8 mouse cellular contexts compared by ENCODE assay signal in the genomic region with DNA sequence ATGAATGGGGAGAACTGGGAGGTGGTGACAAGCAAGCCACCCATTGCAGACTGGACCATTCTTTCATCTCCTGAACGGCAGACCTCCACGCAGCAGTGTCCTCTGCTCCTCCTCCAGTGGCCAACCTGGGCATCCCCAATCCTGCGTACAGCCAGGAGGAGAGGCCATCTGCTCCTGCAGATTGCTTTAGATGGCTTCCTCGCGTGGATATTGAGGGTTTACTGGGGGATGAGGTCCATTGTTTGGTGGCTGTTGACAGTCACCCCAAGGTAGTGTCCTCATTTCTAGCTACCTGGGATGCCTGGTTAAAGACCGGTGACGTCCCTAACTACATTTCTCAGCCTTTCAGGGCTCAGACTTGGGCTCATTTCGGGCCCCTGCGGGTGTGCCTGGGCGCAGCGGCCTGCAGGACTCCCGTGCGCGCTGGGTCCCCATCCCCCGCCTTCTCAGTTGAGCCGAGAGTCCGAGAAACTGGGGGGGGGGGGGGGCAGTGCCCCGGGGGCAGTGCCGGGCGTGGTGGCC. TPM values are rescaled to one million over a fixed set of nuclear protein-coding genes. Genes with fewer than 3 reads are reported as not detected.
DNase-seq lines count a peak whose midpoint lies in the region; ATAC-seq and TF ChIP-seq lines count a peak whose summit lies in the region.

No protein-coding gene starts in this region.

- no peaks in the 10 kb centered on the region for H3K36me3 ChIP-seq in lung, postnatal 0 days (ENCODE audit: insufficient read depth, low read length)
- H3K36me3 ChIP-seq in embryonic facial prominence, embryonic 13.5 days: peaks cover 6% of the 10 kb centered on the region
- H3K36me3 ChIP-seq in intestine, embryonic 16.5 days (ENCODE audit: control insufficient read depth, insufficient read depth, low read length): no peaks in the 10 kb centered on the region

- H3K9ac ChIP-seq in lung, postnatal 0 days (replicated peaks; ENCODE audit: low read depth): peak overlapping the region; percentile 58; the same call in 1 of the 2 replicates
- H3K9ac ChIP-seq in embryonic facial prominence, embryonic 13.5 days: peak overlapping the region; percentile 80
- H3K9ac ChIP-seq in intestine, embryonic 16.5 days (ENCODE audit: low read depth, low read length): peak overlapping the region; percentile 79

- peak overlapping the region; percentile 82 for H3K4me3 ChIP-seq in lung, postnatal 0 days (ENCODE audit: low read depth, low read length)
- H3K4me3 ChIP-seq in embryonic facial prominence, embryonic 13.5 days: peak overlapping the region; percentile 69
- peak overlapping the region; percentile 71 for H3K4me3 ChIP-seq in intestine, embryonic 16.5 days (ENCODE audit: low read length)
- H3K4me3 ChIP-seq in olfactory bulb, adult 2 months (ENCODE audit: insufficient read depth, low read depth, low read length): peak overlapping the region; percentile 76

- no peak for TF ChIP-seq CTCF in lung, postnatal 0 days (IDR thresholded peaks at IDR 0.05)
- no peak for TF ChIP-seq CTCF in olfactory bulb, adult 2 months (IDR thresholded peaks at IDR 0.05; ENCODE audit: insufficient read depth, low read depth, low read length)

- TF ChIP-seq EP300 in lung, postnatal 0 days (IDR thresholded peaks at IDR 0.05): no peak

- 11% methylated on average over 14 of the region's 20 CpGs for WGBS in lung, postnatal 0 days
- WGBS in embryonic facial prominence, embryonic 13.5 days: 5% methylated on average over 19 of the region's 20 CpGs
- WGBS in intestine, embryonic 16.5 days: 14% methylated on average over 17 of the region's 20 CpGs
- 21% methylated on average over 18 of the region's 20 CpGs for WGBS in olfactory bulb, adult 2 months

- H3K9me3 ChIP-seq in lung, postnatal 0 days (ENCODE audit: low read length): no peaks in the 10 kb centered on the region
- H3K9me3 ChIP-seq in embryonic facial prominence, embryonic 13.5 days: no peaks in the 10 kb centered on the region
- no peaks in the 10 kb centered on the region for H3K9me3 ChIP-seq in intestine, embryonic 16.5 days (ENCODE audit: control insufficient read depth, low read length)

- DNase-seq in lung, postnatal 0 days (ENCODE audit: low spot score): no peak
- no peak for DNase-seq in lung, postnatal 25 days (ENCODE audit: low spot score)
- DNase-seq in adrenal gland, adult (ENCODE audit: inconsistent age in 2 of 2, low spot score in 1 of 2): no peak

- peak overlapping the region; percentile 90 for H3K27ac ChIP-seq in lung, postnatal 0 days (ENCODE audit: low read length)
- H3K27ac ChIP-seq in embryonic facial prominence, embryonic 13.5 days: 0 out of 2 replicates have a peak overlapping the region, but pooled peaks have one; percentile 39
- no peak overlapping the region for H3K27ac ChIP-seq in intestine, embryonic 16.5 days (ENCODE audit: low read length)
- no peak overlapping the region for H3K27ac ChIP-seq in olfactory bulb, adult 2 months (ENCODE audit: insufficient read depth, low read depth, low read length)

- H3K4me2 ChIP-seq in lung, postnatal 0 days (replicated peaks; ENCODE audit: low read depth, low read length): peak overlapping the region; percentile 92
- H3K4me2 ChIP-seq in embryonic facial prominence, embryonic 13.5 days: peak overlapping the region; percentile 99
- H3K4me2 ChIP-seq in intestine, embryonic 16.5 days (ENCODE audit: low read depth, low read length): peak overlapping the region; percentile 97

- peaks cover 40% of the 10 kb centered on the region; the same call in 1 of the 2 replicates for H3K4me1 ChIP-seq in lung, postnatal 0 days (ENCODE audit: insufficient read depth, low read depth, low read length)
- peaks cover 34% of the 10 kb centered on the region for H3K4me1 ChIP-seq in embryonic facial prominence, embryonic 13.5 days
- H3K4me1 ChIP-seq in intestine, embryonic 16.5 days (ENCODE audit: control insufficient read depth, insufficient read depth, low read length): peaks cover 32% of the 10 kb centered on the region
- H3K4me1 ChIP-seq in olfactory bulb, adult 2 months (ENCODE audit: control insufficient read depth, insufficient read depth, low read length): peaks cover 18% of the 10 kb centered on the region

- TF ChIP-seq POLR2A in olfactory bulb, adult 2 months (IDR thresholded peaks at IDR 0.05; ENCODE audit: insufficient read depth, low read depth, low read length): no peak

- no peaks in the 10 kb centered on the region for H3K27me3 ChIP-seq in lung, postnatal 0 days (replicated peaks; ENCODE audit: insufficient read depth, low read length)
- no peaks in the 10 kb centered on the region; the same call in 1 of the 2 replicates for H3K27me3 ChIP-seq in embryonic facial prominence, embryonic 13.5 days
- H3K27me3 ChIP-seq in intestine, embryonic 16.5 days (replicated peaks; ENCODE audit: control insufficient read depth, insufficient read depth, low read length): no peaks in the 10 kb centered on the region

- no peak for ATAC-seq in lung, postnatal 0 days
- no peak for ATAC-seq in embryonic facial prominence, embryonic 13.5 days (ENCODE audit: insufficient number of reproducible peaks, insufficient read depth, low FRiP score, low TSS enrichment, low read depth)
- ATAC-seq in intestine, embryonic 16.5 days: peak; percentile 2; the same call in 1 of the 2 replicates
- no peak for ATAC-seq in granulocyte monocyte progenitor cell, adult 5-6 weeks (replicated peaks; ENCODE audit: poor library complexity, severe bottlenecking)
- ATAC-seq in activated CD4-positive, CD25-positive, alpha-beta regulatory T cell, adult 4 months: no peak

RNA-seq across cellular contexts. Expression of gene Fads3, which starts 0.4 kb away (rescaled TPM):
- polyA plus RNA-seq in lung, postnatal 0 days (2015; fragmentation: Nextera tagmentation; extraction: Ambion mirVana): 79.6 and 96.1 TPM in 2 replicates
- 8.6 and 10.0 TPM in 2 replicates for polyA plus RNA-seq in embryonic facial prominence, embryonic 13.5 days (2015; fragmentation: Nextera tagmentation; extraction: Ambion mirVana)
- polyA plus RNA-seq in intestine, embryonic 16.5 days (2015; fragmentation: Nextera tagmentation; extraction: Ambion mirVana): 12.4 and 13.0 TPM in 2 replicates
- not detected in 2 replicates for polyA plus RNA-seq in olfactory bulb, adult 2 months (2012; ENCODE audit: insufficient read depth, insufficient read length, low replicate concordance, missing spikeins)
- 0.38 and 0.97 TPM in 2 replicates for total RNA-seq in granulocyte monocyte progenitor cell, adult 5-6 weeks (2014; fragmentation: Nextera tagmentation)
- total RNA-seq in granulocyte monocyte progenitor cell, adult 5-6 weeks (2017): 0.22 and 1.4 TPM in 2 replicates
- polyA plus RNA-seq in activated CD4-positive, CD25-positive, alpha-beta regulatory T cell, adult 4 months (2017; shearing (Covaris generic)): not detected

RNA-seq across cellular contexts. Expression of gene Rab3il1, which starts 39.5 kb away (rescaled TPM):
- polyA plus RNA-seq in lung, postnatal 0 days (2015; fragmentation: Nextera tagmentation; extraction: Ambion mirVana): 23.8 and 25.9 TPM in 2 replicates
- 42.0 and 43.3 TPM in 2 replicates for polyA plus RNA-seq in embryonic facial prominence, embryonic 13.5 days (2015; fragmentation: Nextera tagmentation; extraction: Ambion mirVana)
- polyA plus RNA-seq in intestine, embryonic 16.5 days (2015; fragmentation: Nextera tagmentation; extraction: Ambion mirVana): 45.7 and 48.8 TPM in 2 replicates
- not detected in 2 replicates for polyA plus RNA-seq in olfactory bulb, adult 2 months (2012; ENCODE audit: insufficient read depth, insufficient read length, low replicate concordance, missing spikeins)
- 3.7 and 8.2 TPM in 2 replicates for total RNA-seq in granulocyte monocyte progenitor cell, adult 5-6 weeks (2014; fragmentation: Nextera tagmentation)
- 1.9 and 2.8 TPM in 2 replicates for total RNA-seq in granulocyte monocyte progenitor cell, adult 5-6 weeks (2017)
- polyA plus RNA-seq in activated CD4-positive, CD25-positive, alpha-beta regulatory T cell, adult 4 months (2017; shearing (Covaris generic)): 1 to 10 TPM in 1 of 2 experiments, not detected in 1; 1.2 TPM

RNA-seq across cellular contexts. Expression of gene Best1, which starts 39.5 kb away (rescaled TPM):
- 2.0 and 2.3 TPM in 2 replicates for polyA plus RNA-seq in lung, postnatal 0 days (2015; fragmentation: Nextera tagmentation; extraction: Ambion mirVana)
- polyA plus RNA-seq in embryonic facial prominence, embryonic 13.5 days (2015; fragmentation: Nextera tagmentation; extraction: Ambion mirVana): 0.73 and 0.98 TPM in 2 replicates
- 0.42 and 0.72 TPM in 2 replicates for polyA plus RNA-seq in intestine, embryonic 16.5 days (2015; fragmentation: Nextera tagmentation; extraction: Ambion mirVana)
- polyA plus RNA-seq in olfactory bulb, adult 2 months (2012; ENCODE audit: insufficient read depth, insufficient read length, low replicate concordance, missing spikeins): not detected in 2 replicates
- total RNA-seq in granulocyte monocyte progenitor cell, adult 5-6 weeks (2014; fragmentation: Nextera tagmentation): not detected in 2 replicates
- total RNA-seq in granulocyte monocyte progenitor cell, adult 5-6 weeks (2017): 0.09 TPM in 1 of 2 replicates, not detected in the other
- not detected for polyA plus RNA-seq in activated CD4-positive, CD25-positive, alpha-beta regulatory T cell, adult 4 months (2017; shearing (Covaris generic))

Comparison
In these comparisons a context has a peak if more than half of its experiments do, and no peak if none do; other contexts are left out.
1. H3K27ac ChIP-seq: peak in lung, postnatal 0 days (single experiment) and embryonic facial prominence, embryonic 13.5 days (single experiment); none in intestine, embryonic 16.5 days (single experiment) and olfactory bulb, adult 2 months (single experiment).
2. RNA of gene Rab3il1, which starts 39.5 kb away (polyA plus RNA-seq): 45.7 to 48.8 TPM in intestine, embryonic 16.5 days, 42.0 to 43.3 TPM in embryonic facial prominence, embryonic 13.5 days and 23.8 to 25.9 TPM in lung, postnatal 0 days; 1.2 TPM in activated CD4-positive, CD25-positive, alpha-beta regulatory T cell, adult 4 months and not detected in olfactory bulb, adult 2 months; every median in the first group is over 10 times any median in the second.
3. Peak in every context shown above with its lines, with median percentiles within 50 percentile points of each other: H3K4me2 ChIP-seq, H3K4me3 ChIP-seq and H3K9ac ChIP-seq.